Mouse (Mus musculus) T-helper 1 cell (primary cell): Measurements from ENCODE around the gene Rbp2.

Experiments
- in situ Hi-C: fragments of 300-600 bp; cut with MboI, MseI; formaldehyde crosslinking; loops from one replicate; pipeline ENCODE4 v1.15.1; 2025; ENCODE audit warnings: high pct_unique_total_duplicates

Rbp2 gene

DNA sequence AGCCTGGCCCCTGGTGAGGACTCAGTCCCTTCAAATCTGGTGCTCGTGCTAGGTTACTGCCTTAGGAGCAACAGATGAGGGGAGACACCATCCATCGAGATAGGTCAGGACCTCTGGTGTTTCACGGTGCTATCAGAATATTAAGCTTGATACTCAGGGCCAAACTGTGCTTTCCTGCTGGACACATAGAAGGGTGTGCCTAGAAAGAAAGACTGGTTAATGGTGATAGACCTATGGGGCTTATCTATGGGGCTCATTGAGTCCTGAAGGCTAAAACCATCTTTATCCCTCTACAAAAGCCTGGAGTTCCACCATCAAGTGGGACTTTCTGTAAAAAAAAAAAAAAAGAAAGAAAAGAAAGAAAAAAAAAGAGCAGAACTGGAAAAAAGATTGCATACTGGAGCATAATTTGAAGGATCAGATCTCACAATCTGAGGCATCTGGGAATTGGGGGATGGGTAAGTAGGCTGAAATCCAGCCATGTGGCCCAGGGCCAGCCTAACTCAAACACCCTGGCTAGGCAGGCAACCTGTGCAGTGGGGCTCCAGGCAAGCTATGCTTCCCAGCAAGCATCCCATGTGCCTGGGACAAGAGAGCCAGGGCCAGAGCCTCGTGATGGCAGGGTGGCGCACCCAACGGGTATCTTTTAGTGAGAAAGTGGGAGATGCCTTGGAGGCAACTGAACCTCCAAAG, 24.6 kb downstream of the Rbp2 start:
- in situ Hi-C loops, result no loop called here

GRCm38 (mm10) chr9:98523872-98524271, 38.0 kb downstream of the Rbp2 start:
- in situ Hi-C loops, result no loop called here

GRCm38 (mm10) chr9:98524786-98525542, 39.0 kb downstream of the Rbp2 start:
- in situ Hi-C loops, result no loop called here

DNA sequence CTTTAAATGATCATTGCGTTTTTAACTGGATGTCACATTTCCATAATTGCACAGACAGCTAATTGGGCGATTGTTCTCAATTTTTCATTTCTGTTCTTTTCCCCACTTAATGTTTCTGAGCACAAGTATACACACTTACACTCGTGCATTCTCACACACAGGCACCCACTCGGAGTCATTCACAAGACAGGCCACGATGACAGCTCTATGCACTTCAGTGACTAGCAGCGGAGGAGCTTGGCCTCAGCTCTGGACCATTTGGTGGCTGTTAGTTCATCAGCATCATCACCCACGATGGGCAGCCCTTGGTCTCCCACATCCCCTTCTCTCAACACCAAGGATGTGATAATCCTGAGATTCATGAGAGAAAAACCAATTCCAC, 39.6 kb downstream of the Rbp2 start:
- in situ Hi-C loops, result no loop called here

- in situ Hi-C loops, result no loop called here
Measured at GRCm38 (mm10) chr9:98527226-98527625, 41.3 kb downstream of the Rbp2 start.

DNA sequence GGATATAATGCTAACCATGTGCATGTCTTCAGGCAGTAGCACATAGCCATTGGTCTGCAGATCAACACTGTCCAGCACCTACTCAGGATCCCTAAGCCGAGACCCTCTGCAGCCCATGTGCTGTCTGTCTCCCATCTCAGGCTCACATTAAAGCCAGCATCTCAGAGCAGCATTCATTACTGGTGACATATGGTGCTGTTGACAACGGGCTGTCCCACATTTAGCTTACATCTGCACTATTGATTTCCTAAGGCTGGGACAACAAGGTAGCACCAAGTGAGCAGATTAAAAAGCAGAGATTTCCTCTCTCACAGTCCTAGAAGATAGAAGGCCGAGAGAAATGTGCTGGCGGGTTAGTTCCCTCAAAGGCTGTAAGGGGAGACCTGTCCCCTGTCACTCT, 43.9 kb downstream of the Rbp2 start:
- in situ Hi-C loops, result no loop called here

DNA sequence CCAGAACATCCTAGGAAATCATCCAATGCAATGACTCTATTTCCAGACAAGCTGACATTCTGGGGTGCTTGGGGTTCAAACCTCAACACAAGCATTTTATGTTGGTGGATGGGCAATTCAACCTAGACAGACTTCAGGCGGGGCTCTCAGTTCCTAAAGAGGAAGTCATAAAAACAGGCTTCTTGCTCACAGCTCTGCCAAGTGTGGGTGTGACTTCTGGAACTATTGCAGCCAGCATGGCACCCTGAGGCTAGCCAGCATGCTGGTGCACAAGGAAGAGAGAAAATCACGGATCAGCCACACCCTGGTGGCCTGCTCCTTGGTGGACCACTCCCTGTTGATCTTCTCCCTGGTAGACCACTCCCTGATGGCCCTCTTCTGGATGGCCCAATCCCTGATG, 45.1 kb downstream of the Rbp2 start:
- in situ Hi-C loops, result no loop called here

- in situ Hi-C loops, result no loop called here
Measured at GRCm38 (mm10) chr9:98534675-98535280, 48.9 kb downstream of the Rbp2 start.

GRCm38 (mm10) chr9:98535763-98536162, 49.8 kb downstream of the Rbp2 start:
- in situ Hi-C loops, result no loop called here

GRCm38 (mm10) chr9:98538017-98538712, 52.2 kb downstream of the Rbp2 start:
- in situ Hi-C loops, result no loop called here

GRCm38 (mm10) chr9:98538713-98539360, 52.9 kb downstream of the Rbp2 start:
- in situ Hi-C loops, result no loop called here

DNA sequence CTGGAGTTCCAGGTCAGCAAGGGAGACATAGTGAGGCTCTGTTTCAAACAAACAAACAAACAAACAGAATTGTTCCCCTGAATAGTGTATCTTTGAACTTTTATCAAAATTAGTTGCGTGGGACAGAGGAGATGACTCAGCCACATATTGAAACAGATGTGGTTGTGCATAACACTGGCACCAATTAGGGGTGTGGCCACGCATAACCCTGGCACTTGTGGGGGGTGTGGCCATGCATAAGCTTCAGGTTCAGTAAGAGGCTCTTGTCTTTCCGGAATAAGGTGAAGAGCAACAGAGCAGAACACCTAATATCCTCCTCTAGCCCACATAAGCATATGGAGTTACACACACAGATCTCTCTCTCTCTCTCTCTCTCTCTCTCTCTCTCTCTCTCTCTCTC, 58.1 kb downstream of the Rbp2 start:
- in situ Hi-C loops, result no loop called here
